Mouse (Mus musculus) myocyte (in vitro differentiated cells): Measurements from ENCODE around the gene Elp5. TPM values are rescaled to one million over a fixed set of nuclear protein-coding genes. Genes with fewer than 3 reads are reported as not detected.

Source experiments
- H3K27me3 ChIP-seq: one replicate; pipeline ENCODE4 v1.6.1; 2011; ENCODE audit not compliant: control insufficient read depth, insufficient read depth, insufficient read length
- H3K36me3 ChIP-seq: one replicate; pipeline ENCODE4 v1.6.1; 2011; ENCODE audit not compliant: control insufficient read depth, insufficient read depth
- H3K4me2 ChIP-seq: one replicate; pipeline ENCODE4 v1.6.1; 2011; ENCODE audit warnings: low read depth, control low read depth
- H3K4me3 ChIP-seq: one replicate; pipeline ENCODE4 v1.5.1; 2011; ENCODE audit warnings: mild to moderate bottlenecking, control low read depth, moderate library complexity
- H3K79me2 ChIP-seq: one replicate; pipeline ENCODE4 v1.6.1; 2011; ENCODE audit not compliant: control insufficient read depth, insufficient read depth
- H3ac ChIP-seq: one replicate; pipeline ENCODE4 v1.6.1; 2011; ENCODE audit not compliant: control insufficient read depth, insufficient read length
- CEBPB ChIP-seq: IDR thresholded peaks from 2 replicates; pipeline ENCODE4 v1.6.1; 2011; ENCODE audit warnings: mild to moderate bottlenecking, moderate library complexity; ENCODE audit not compliant: poor library complexity, insufficient read depth, severe bottlenecking
- E2F4 ChIP-seq: IDR thresholded peaks from one replicate; pipeline ENCODE4 v1.6.1; 2011; ENCODE audit warnings: mild to moderate bottlenecking, control low read depth, moderate library complexity; ENCODE audit not compliant: insufficient read depth
- MAX ChIP-seq: IDR thresholded peaks from one replicate; pipeline ENCODE4 v1.6.1; 2011; ENCODE audit warnings: low read depth, mild to moderate bottlenecking, control low read depth
- MYOD1 ChIP-seq, 3 experiments: IDR thresholded peaks; one replicate each; pipeline ENCODE4 v1.6.1; 2011; ENCODE audit warnings: control low read depth in 2 of 3, low read depth in 2 of 3, mild to moderate bottlenecking in 2 of 3, moderate library complexity in 1 of 3; ENCODE audit not compliant: insufficient read length in 2 of 3, control insufficient read depth in 1 of 3
- MYOG ChIP-seq, 3 experiments: IDR thresholded peaks; one replicate each; pipeline ENCODE4 v1.6.1; 2011; ENCODE audit warnings: control low read depth in 2 of 3, low read depth in 2 of 3, mild to moderate bottlenecking in 2 of 3; ENCODE audit not compliant: insufficient read length in 2 of 3, control insufficient read depth in 1 of 3, insufficient read depth in 1 of 3
- POLR2A ChIP-seq: IDR thresholded peaks from one replicate; pipeline ENCODE4 v1.6.1; 2011; ENCODE audit warnings: low read depth, mild to moderate bottlenecking, control low read depth, moderate library complexity; ENCODE audit not compliant: insufficient read length
- POLR2AphosphoS2 ChIP-seq: IDR thresholded peaks from one replicate; pipeline ENCODE4 v1.6.1; 2011; ENCODE audit warnings: low read depth, control low read depth; ENCODE audit not compliant: insufficient read length
- REST ChIP-seq: IDR thresholded peaks from one replicate; pipeline ENCODE4 v1.6.1; 2011; ENCODE audit warnings: mild to moderate bottlenecking, control low read depth, moderate library complexity; ENCODE audit not compliant: insufficient read depth, insufficient read length
- SRF ChIP-seq: IDR thresholded peaks from one replicate; pipeline ENCODE4 v1.6.1; 2011; ENCODE audit warnings: low read depth; ENCODE audit not compliant: control insufficient read depth, insufficient read length
- TCF12 ChIP-seq: IDR thresholded peaks from one replicate; pipeline ENCODE4 v1.6.1; 2011; ENCODE audit warnings: mild to moderate bottlenecking, control low read depth; ENCODE audit not compliant: poor library complexity, insufficient read depth, severe bottlenecking
- TCF3 ChIP-seq: IDR thresholded peaks from one replicate; pipeline ENCODE4 v1.6.1; 2011; ENCODE audit warnings: low read depth, control low read depth; ENCODE audit not compliant: insufficient read length
- USF1 ChIP-seq: IDR thresholded peaks from one replicate; pipeline ENCODE4 v1.6.1; 2011; ENCODE audit warnings: low read depth, mild to moderate bottlenecking, control low read depth, moderate library complexity
- polyA plus RNA-seq: library from polyadenylated mRNA; unstranded; fragments of >200 nt; fragmentation: generic; extraction: Trizol; gene quantifications from one replicate; pipeline ENCODE4 v1.2.1, GENCODE M21; 2012; ENCODE audit warnings: missing spikeins

Elp5 gene
- polyA plus RNA-seq, 1 experiment, result 91.5 TPM

- no peaks in the 10 kb centered on the region for H3K27me3 ChIP-seq
- H3K4me2 ChIP-seq, result peak overlapping the region; percentile 99
- peak overlapping the region; percentile 30 for H3K4me3 ChIP-seq
- H3ac ChIP-seq, result no peak overlapping the region
- H3K79me2 ChIP-seq, result no peaks in the 10 kb centered on the region
- H3K36me3 ChIP-seq, result no peaks in the 10 kb centered on the region
- no peak for TF ChIP-seq TCF12
- no peak for TF ChIP-seq MYOG (IDR thresholded peaks at IDR 0.05; ENCODE audit: control insufficient read depth in 1 of 3, insufficient read depth in 1 of 3, insufficient read length in 2 of 3, low read depth in 2 of 3)
- TF ChIP-seq REST, result no peak
- no peak for TF ChIP-seq POLR2A
- TF ChIP-seq CEBPB, result no peak
- TF ChIP-seq MAX, result no peak
- no peak for TF ChIP-seq POLR2AphosphoS2
These were observed 34.8 kb downstream of the Elp5 start for GRCm38 (mm10) chr11:69947337-69948065.

GRCm38 (mm10) chr11:69945997-69946891 is 36.1 kb downstream of the Elp5 start:
- Histone ChIP-seq H3K4me3 (no peak overlapping the region), H3K27me3 (no peaks in the 10 kb centered on the region), H3K4me2 (no peak overlapping the region), H3K36me3 (no peaks in the 10 kb centered on the region), H3K79me2 (no peaks in the 10 kb centered on the region), H3ac (no peak overlapping the region)
- TF ChIP-seq MYOD1 (IDR thresholded peaks at IDR 0.05; ENCODE audit: control insufficient read depth in 1 of 3, insufficient read length in 2 of 3, low read depth in 2 of 3), result no peak
- TF ChIP-seq POLR2AphosphoS2, result no peak
- TF ChIP-seq SRF, result no peak
- no peak for TF ChIP-seq POLR2A
- TF ChIP-seq USF1, result no peak
- no peak for TF ChIP-seq CEBPB
- no peak for TF ChIP-seq REST
- TF ChIP-seq MAX, result no peak
- no peak for TF ChIP-seq TCF3
- TF ChIP-seq MYOG (IDR thresholded peaks at IDR 0.05; ENCODE audit: control insufficient read depth in 1 of 3, insufficient read depth in 1 of 3, insufficient read length in 2 of 3, low read depth in 2 of 3), result no peak
- no peak for TF ChIP-seq TCF12
- TF ChIP-seq E2F4, result no peak

GRCm38 (mm10) chr11:69945216-69945615 is 37.1 kb downstream of the Elp5 start:
- H3ac ChIP-seq, result no peak overlapping the region
- no peak overlapping the region for H3K4me3 ChIP-seq
- no peaks in the 10 kb centered on the region for H3K36me3 ChIP-seq
- H3K4me2 ChIP-seq, result no peak overlapping the region
- no peak for TF ChIP-seq USF1
- TF ChIP-seq REST, result no peak
- no peak for TF ChIP-seq E2F4
- no peak for TF ChIP-seq MAX
- no peak for TF ChIP-seq SRF
- TF ChIP-seq POLR2A, result no peak
- TF ChIP-seq TCF3, result no peak
- TF ChIP-seq MYOG (IDR thresholded peaks at IDR 0.05; ENCODE audit: control insufficient read depth in 1 of 3, insufficient read depth in 1 of 3, insufficient read length in 2 of 3, low read depth in 2 of 3), result no peak
- TF ChIP-seq CEBPB, result no peak
- TF ChIP-seq MYOD1 (IDR thresholded peaks at IDR 0.05; ENCODE audit: control insufficient read depth in 1 of 3, insufficient read length in 2 of 3, low read depth in 2 of 3), result no peak
- TF ChIP-seq TCF12, result no peak
- H3K79me2 ChIP-seq, result no peaks in the 10 kb centered on the region
- H3K27me3 ChIP-seq, result peaks cover 5% of the 10 kb centered on the region

GRCm38 (mm10) chr11:69940962-69941361 is 41.4 kb downstream of the Elp5 start:
- Histone ChIP-seq H3ac (no peak overlapping the region), H3K4me3 (no peak overlapping the region), H3K27me3 (peaks cover 43% of the 10 kb centered on the region), H3K79me2 (no peaks in the 10 kb centered on the region), H3K36me3 (no peaks in the 10 kb centered on the region), H3K4me2 (no peak overlapping the region)
- no peak for TF ChIP-seq REST
- no peak for TF ChIP-seq TCF12
- TF ChIP-seq CEBPB, result no peak
- no peak for TF ChIP-seq MAX
- no peak for TF ChIP-seq MYOD1 (IDR thresholded peaks at IDR 0.05; ENCODE audit: control insufficient read depth in 1 of 3, insufficient read length in 2 of 3, low read depth in 2 of 3)
- TF ChIP-seq USF1, result no peak
- TF ChIP-seq MYOG (IDR thresholded peaks at IDR 0.05; ENCODE audit: control insufficient read depth in 1 of 3, insufficient read depth in 1 of 3, insufficient read length in 2 of 3, low read depth in 2 of 3), result no peak
- no peak for TF ChIP-seq POLR2AphosphoS2
- TF ChIP-seq E2F4, result no peak
- TF ChIP-seq POLR2A, result no peak
- TF ChIP-seq TCF3, result no peak
- no peak for TF ChIP-seq SRF
